Mouse (Mus musculus): ENCODE measurements at regions not wholly inside any gene's neighbourhood (a gene's known extent, or its start where the extent isn't known, plus 50 kb on each side); places are given as distances from the start of the nearest gene placed in this dataset.

GRCm38 (mm10) chrX:57950896-57951295, 71.6 kb upstream of the Zic3 start:
- Histone ChIP-seq H3K4me3 (replicated peaks) (no peak overlapping the region), H3K27ac (no peak overlapping the region), H3K9me3 (no peaks in the 10 kb centered on the region), H3K36me3 (replicated peaks) (no peaks in the 10 kb centered on the region), H3K4me2 (no peak overlapping the region), H3K4me1 (no peaks in the 10 kb centered on the region), H3K9ac (no peak overlapping the region), H3K27me3 (no peaks in the 10 kb centered on the region)
- no peak for ATAC-seq (ENCODE audit: low FRiP score)
- WGBS, result 72% methylated on average over 2 of the region's 2 CpGs

GRCm38 (mm10) chrX:57951301-57951700, 71.2 kb upstream of the Zic3 start:
- no peaks in the 10 kb centered on the region for H3K27me3 ChIP-seq
- H3K36me3 ChIP-seq (replicated peaks), result no peaks in the 10 kb centered on the region
- H3K27ac ChIP-seq, result no peak overlapping the region
- no peak overlapping the region for H3K9ac ChIP-seq
- H3K4me3 ChIP-seq (replicated peaks), result no peak overlapping the region
- no peak for ATAC-seq (ENCODE audit: low FRiP score)
- H3K9me3 ChIP-seq, result no peaks in the 10 kb centered on the region
- WGBS, result 51% methylated on average over 3 of the region's 3 CpGs
- no peaks in the 10 kb centered on the region for H3K4me1 ChIP-seq
- no peak overlapping the region for H3K4me2 ChIP-seq

GRCm38 (mm10) chrX:57954594-57955185, 67.8 kb upstream of the Zic3 start:
- Histone ChIP-seq H3K9me3 (no peaks in the 10 kb centered on the region), H3K27ac (no peak overlapping the region), H3K27me3 (no peaks in the 10 kb centered on the region), H3K4me2 (no peak overlapping the region), H3K4me3 (replicated peaks) (no peak overlapping the region), H3K9ac (no peak overlapping the region), H3K4me1 (no peaks in the 10 kb centered on the region), H3K36me3 (replicated peaks) (no peaks in the 10 kb centered on the region)
- ATAC-seq (ENCODE audit: low FRiP score), result no peak
- WGBS, result 23% methylated on average over 3 of the region's 3 CpGs

All from forebrain, embryonic 12.5 days (tissue).